Mouse (Mus musculus) ES-Bruce4 (cell line): ENCODE data around the gene Frmd4a. TPM values are rescaled to one million over a fixed set of nuclear protein-coding genes. Genes with fewer than 3 reads are reported as not detected.

Experiments used
- H3K27ac ChIP-seq: 2 replicates; pipeline ENCODE4 v1.5.1; 2012; ENCODE audit warnings: low read length, inconsistent platforms; ENCODE audit not compliant: insufficient read depth
- H3K27me3 ChIP-seq: 2 replicates; pipeline ENCODE4 v1.6.1; 2012; ENCODE audit warnings: mild to moderate bottlenecking, low read length, inconsistent platforms; ENCODE audit not compliant: control insufficient read depth, poor library complexity, insufficient read depth, severe bottlenecking
- H3K36me3 ChIP-seq: 2 replicates; pipeline ENCODE4 v1.6.1; 2012; ENCODE audit warnings: inconsistent platforms, mild to moderate bottlenecking, low read length, moderate library complexity; ENCODE audit not compliant: control insufficient read depth, poor library complexity, insufficient read depth, severe bottlenecking
- H3K4me1 ChIP-seq: one replicate; pipeline ENCODE4 v1.8.1; 2011; ENCODE audit warnings: low read length; ENCODE audit not compliant: control insufficient read depth, insufficient read depth
- H3K4me3 ChIP-seq: 2 replicates; pipeline ENCODE4 v1.5.1; 2011; ENCODE audit warnings: low read depth, mild to moderate bottlenecking, low read length
- H3K9ac ChIP-seq: 2 replicates; pipeline ENCODE4 v1.6.1; 2012; ENCODE audit warnings: low read depth, mild to moderate bottlenecking, inconsistent platforms; ENCODE audit not compliant: poor library complexity, severe bottlenecking
- H3K9me3 ChIP-seq: replicated peaks from 2 replicates; pipeline ENCODE4 v1.6.1; 2012; ENCODE audit warnings: mild to moderate bottlenecking, low read length, inconsistent platforms; ENCODE audit not compliant: control insufficient read depth, poor library complexity, insufficient read depth, severe bottlenecking
- CTCF ChIP-seq: IDR thresholded peaks from one replicate; pipeline ENCODE4 v1.8.1; 2011; ENCODE audit warnings: low read depth, low read length
- EP300 ChIP-seq: IDR thresholded peaks from 2 replicates; pipeline ENCODE4 v1.6.1; 2011; ENCODE audit warnings: low read depth, low read length; ENCODE audit not compliant: insufficient read depth
- POLR2A ChIP-seq: IDR thresholded peaks from one replicate; pipeline ENCODE4 v1.8.1; 2011; ENCODE audit warnings: low read length; ENCODE audit not compliant: insufficient read depth
- polyA plus RNA-seq: library from polyadenylated mRNA; stranded (reverse); fragments of >200 nt; gene quantifications from 2 replicates; pipeline ENCODE4 v1.2.4, GENCODE M21; 2011; ENCODE audit warnings: low read depth; ENCODE audit not compliant: missing spikeins, insufficient read depth, insufficient read length

The Frmd4a gene
- polyA plus RNA-seq, 1 experiment: 5.6 TPM

GRCm38 (mm10) chr2:4113303-4113920 is 95.9 kb downstream of the Frmd4a start:
- no peaks in the 10 kb centered on the region for H3K4me1 ChIP-seq
- no peak overlapping the region for H3K9ac ChIP-seq
- no peak for TF ChIP-seq EP300
- no peak for TF ChIP-seq CTCF
- no peak for TF ChIP-seq POLR2A
- peaks cover 1% of the 10 kb centered on the region; the same call in 1 of the 2 replicates for H3K27me3 ChIP-seq
- H3K9me3 ChIP-seq: peaks cover 12% of the 10 kb centered on the region; the same call in 1 of the 2 replicates
- no peak overlapping the region for H3K27ac ChIP-seq
- H3K4me3 ChIP-seq: no peak overlapping the region
- no peaks in the 10 kb centered on the region for H3K36me3 ChIP-seq

GRCm38 (mm10) chr2:4119678-4120458 is 102.4 kb downstream of the Frmd4a start:
- no peak overlapping the region for H3K27ac ChIP-seq

GRCm38 (mm10) chr2:4131216-4131615 is 113.7 kb downstream of the Frmd4a start:
- TF ChIP-seq CTCF (no peak), EP300 (no peak), POLR2A (no peak)
- no peak overlapping the region for H3K4me3 ChIP-seq
- H3K27me3 ChIP-seq: no peaks in the 10 kb centered on the region
- H3K4me1 ChIP-seq: no peaks in the 10 kb centered on the region
- H3K36me3 ChIP-seq: no peaks in the 10 kb centered on the region
- no peak overlapping the region for H3K9ac ChIP-seq
- no peaks in the 10 kb centered on the region for H3K9me3 ChIP-seq
- H3K27ac ChIP-seq: no peak overlapping the region

More at GRCm38 (mm10) chr2:4119678-4120458, 102.4 kb downstream of the Frmd4a start:
- no peak overlapping the region for H3K9ac ChIP-seq
- no peaks in the 10 kb centered on the region for H3K9me3 ChIP-seq
- no peaks in the 10 kb centered on the region for H3K36me3 ChIP-seq
- H3K27me3 ChIP-seq: no peaks in the 10 kb centered on the region
- H3K4me1 ChIP-seq: no peaks in the 10 kb centered on the region
- H3K4me3 ChIP-seq: no peak overlapping the region
- TF ChIP-seq EP300 (no peak), CTCF (no peak), POLR2A (no peak)

- TF ChIP-seq CTCF: no peak
- TF ChIP-seq EP300: no peak
- TF ChIP-seq POLR2A: no peak
- no peak overlapping the region for H3K4me3 ChIP-seq
- H3K36me3 ChIP-seq: no peaks in the 10 kb centered on the region
- no peak overlapping the region for H3K27ac ChIP-seq
- H3K9me3 ChIP-seq: no peaks in the 10 kb centered on the region
- no peaks in the 10 kb centered on the region for H3K27me3 ChIP-seq
- H3K9ac ChIP-seq: no peak overlapping the region
- no peaks in the 10 kb centered on the region for H3K4me1 ChIP-seq
Observed at GRCm38 (mm10) chr2:4137493-4137892, 120.0 kb downstream of the Frmd4a start.

GRCm38 (mm10) chr2:4142221-4142950 is 124.9 kb downstream of the Frmd4a start:
- H3K27ac ChIP-seq: no peak overlapping the region

GRCm38 (mm10) chr2:4144424-4144823 is 126.9 kb downstream of the Frmd4a start:
- H3K27ac ChIP-seq: no peak overlapping the region
- no peak overlapping the region for H3K4me3 ChIP-seq
- H3K27me3 ChIP-seq: no peaks in the 10 kb centered on the region
- TF ChIP-seq EP300 (no peak), CTCF (no peak), POLR2A (no peak)
- H3K9ac ChIP-seq: no peak overlapping the region
- H3K4me1 ChIP-seq: no peaks in the 10 kb centered on the region
- H3K36me3 ChIP-seq: no peaks in the 10 kb centered on the region
- no peaks in the 10 kb centered on the region for H3K9me3 ChIP-seq

More at GRCm38 (mm10) chr2:4142221-4142950, 124.9 kb downstream of the Frmd4a start:
- Histone ChIP-seq H3K9me3 (no peaks in the 10 kb centered on the region), H3K4me3 (no peak overlapping the region), H3K27me3 (no peaks in the 10 kb centered on the region), H3K9ac (no peak overlapping the region), H3K4me1 (no peaks in the 10 kb centered on the region), H3K36me3 (no peaks in the 10 kb centered on the region)
- TF ChIP-seq POLR2A (no peak), CTCF (no peak), EP300 (no peak)
